Mouse (Mus musculus) intestine, embryonic 16.5 days (tissue): Measurements from ENCODE around the gene Kansl1l. TPM values are rescaled to one million over a fixed set of nuclear protein-coding genes. Genes with fewer than 3 reads are reported as not detected.

Experiments used
- ATAC-seq: fragments of 200-750 bp; cut with Nextera tagmentation; 2 replicates; pipeline ENCODE4 v1.8.0; 2017; ENCODE audit warnings: moderate TSS enrichment, moderate library complexity
- H3K27ac ChIP-seq: fragments of 300-500 bp; sonication (generic); 2 replicates; pipeline ENCODE4 v1.5.1; 2014; ENCODE audit warnings: mild to moderate bottlenecking, low read length
- H3K27me3 ChIP-seq: fragments of 300-500 bp; sonication (generic); replicated peaks from 2 replicates; pipeline ENCODE4 v1.6.1; 2014; ENCODE audit warnings: low read length, control low read depth, mixed read lengths; ENCODE audit not compliant: control insufficient read depth, insufficient read depth
- H3K36me3 ChIP-seq: fragments of 300-500 bp; sonication (generic); 2 replicates; pipeline ENCODE4 v1.6.1; 2014; ENCODE audit warnings: low read length, control low read depth; ENCODE audit not compliant: control insufficient read depth, insufficient read depth
- H3K4me1 ChIP-seq: fragments of 300-500 bp; sonication (generic); 2 replicates; pipeline ENCODE4 v1.6.1; 2014; ENCODE audit warnings: low read length, control low read depth, mixed read lengths; ENCODE audit not compliant: control insufficient read depth, insufficient read depth
- H3K4me2 ChIP-seq: fragments of 300-500 bp; sonication (generic); 2 replicates; pipeline ENCODE4 v1.6.1; 2014; ENCODE audit warnings: low read depth, low read length, control low read depth
- H3K4me3 ChIP-seq: fragments of 300-500 bp; sonication (generic); 2 replicates; pipeline ENCODE4 v1.5.1; 2014; ENCODE audit warnings: mild to moderate bottlenecking, low read length
- H3K9ac ChIP-seq: fragments of 300-500 bp; sonication (generic); 2 replicates; pipeline ENCODE4 v1.6.1; 2014; ENCODE audit warnings: low read depth, low read length
- H3K9me3 ChIP-seq: fragments of 300-500 bp; sonication (generic); 2 replicates; pipeline ENCODE4 v1.6.1; 2016; ENCODE audit warnings: low read length, control low read depth; ENCODE audit not compliant: control insufficient read depth
- WGBS: fragments of 180-500 bp; shearing (Covaris S2); extraction: QIAGEN DNeasy Blood & Tissue Kit; methylation state at CpG from one replicate; pipeline ENCODE4 v1.1.7; 2014; 5-methylcytosine and 5-hydroxymethylcytosine counted together
- polyA plus RNA-seq: library from polyadenylated mRNA; unstranded; fragments of >200 nt; fragmentation: Nextera tagmentation; extraction: Ambion mirVana; gene quantifications from 2 replicates; pipeline ENCODE4 v1.2.1, GENCODE M21; 2015

Gene Kansl1l
- polyA plus RNA-seq, 1 experiment from 2014 or later: 8.8 TPM

DNA sequence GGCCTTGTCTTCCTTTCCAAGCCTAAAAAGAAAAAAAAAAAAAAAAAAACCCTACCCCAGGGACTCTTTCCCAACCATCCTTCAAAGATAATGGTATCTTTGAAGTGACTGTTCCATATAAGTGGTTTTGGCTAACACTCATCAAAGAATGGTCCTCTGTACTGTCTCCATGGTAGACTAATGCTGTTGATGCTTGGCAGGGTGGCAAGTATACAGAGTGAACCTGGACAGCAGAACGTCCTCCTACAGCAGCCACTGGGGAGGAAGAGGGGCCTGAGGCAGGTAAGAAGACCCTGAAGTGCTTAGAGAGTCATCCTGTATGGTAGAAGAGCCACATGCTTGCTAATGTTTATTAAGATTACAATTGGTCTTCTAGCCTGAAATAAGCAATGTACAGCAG lies 125.1 kb downstream of the Kansl1l start:
- Histone ChIP-seq H3K9me3 (no peaks in the 10 kb centered on the region), H3K4me2 (no peak overlapping the region)
- WGBS: 69% methylated on average over 1 of the region's 1 CpGs

DNA sequence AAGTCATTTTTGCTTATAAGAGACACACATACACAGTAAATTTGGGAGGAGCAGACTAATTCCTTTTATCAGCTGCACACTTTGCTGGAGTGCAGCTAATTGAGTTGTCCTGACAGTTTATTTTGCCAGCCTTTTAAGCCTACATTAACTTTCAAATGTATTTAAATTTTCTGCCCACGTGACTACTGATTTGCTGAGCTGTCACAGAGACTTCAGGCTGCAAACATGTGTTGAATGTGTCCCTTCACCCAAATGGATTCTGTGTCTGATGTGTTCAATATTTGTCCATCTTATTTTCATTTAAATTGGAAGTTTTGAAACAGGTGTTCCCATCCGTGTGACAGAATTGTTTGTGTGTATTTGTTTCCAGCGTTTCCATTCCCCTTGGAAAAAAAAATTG lies 125.6 kb downstream of the Kansl1l start:
- H3K27me3 ChIP-seq: no peaks in the 10 kb centered on the region
- 71% methylated on average over 3 of the region's 3 CpGs for WGBS
- ATAC-seq: no peak
- no peak overlapping the region for H3K9ac ChIP-seq
- H3K4me1 ChIP-seq: no peaks in the 10 kb centered on the region
- H3K4me2 ChIP-seq: no peak overlapping the region
- H3K36me3 ChIP-seq: no peaks in the 10 kb centered on the region
- no peak overlapping the region for H3K27ac ChIP-seq
- H3K9me3 ChIP-seq: no peaks in the 10 kb centered on the region
- no peak overlapping the region for H3K4me3 ChIP-seq

More for the DNA sequence above, 125.1 kb downstream of the Kansl1l start:
- H3K36me3 ChIP-seq: no peaks in the 10 kb centered on the region
- H3K27ac ChIP-seq: no peak overlapping the region
- no peak overlapping the region for H3K4me3 ChIP-seq
- no peak overlapping the region for H3K9ac ChIP-seq
- ATAC-seq: no peak
- H3K4me1 ChIP-seq: no peaks in the 10 kb centered on the region
- H3K27me3 ChIP-seq: no peaks in the 10 kb centered on the region

DNA sequence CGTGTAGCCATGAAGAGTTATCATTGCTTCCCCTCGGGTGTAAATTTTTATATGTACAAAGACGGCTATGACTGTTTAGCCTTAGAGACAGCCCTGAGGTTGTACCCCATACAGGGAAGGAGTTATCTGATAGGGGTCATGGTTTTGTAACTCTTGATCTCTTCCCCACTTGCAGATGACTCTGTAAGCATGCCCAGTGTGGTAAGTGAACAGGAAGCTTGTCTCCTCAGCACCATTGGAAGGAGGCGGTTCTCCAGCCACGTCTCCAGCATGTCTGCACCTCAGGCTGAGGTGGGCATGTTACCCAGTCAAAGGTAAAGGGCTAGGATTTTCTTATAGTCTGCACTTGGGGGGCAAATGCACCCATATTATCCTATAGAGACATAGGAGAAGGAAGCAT lies 134.4 kb downstream of the Kansl1l start:
- Histone ChIP-seq H3K27ac (no peak overlapping the region), H3K4me1 (no peaks in the 10 kb centered on the region), H3K4me2 (no peak overlapping the region), H3K36me3 (no peaks in the 10 kb centered on the region), H3K27me3 (no peaks in the 10 kb centered on the region), H3K9me3 (no peaks in the 10 kb centered on the region), H3K4me3 (no peak overlapping the region), H3K9ac (no peak overlapping the region)
- 89% methylated on average over 5 of the region's 5 CpGs for WGBS
- no peak for ATAC-seq

DNA sequence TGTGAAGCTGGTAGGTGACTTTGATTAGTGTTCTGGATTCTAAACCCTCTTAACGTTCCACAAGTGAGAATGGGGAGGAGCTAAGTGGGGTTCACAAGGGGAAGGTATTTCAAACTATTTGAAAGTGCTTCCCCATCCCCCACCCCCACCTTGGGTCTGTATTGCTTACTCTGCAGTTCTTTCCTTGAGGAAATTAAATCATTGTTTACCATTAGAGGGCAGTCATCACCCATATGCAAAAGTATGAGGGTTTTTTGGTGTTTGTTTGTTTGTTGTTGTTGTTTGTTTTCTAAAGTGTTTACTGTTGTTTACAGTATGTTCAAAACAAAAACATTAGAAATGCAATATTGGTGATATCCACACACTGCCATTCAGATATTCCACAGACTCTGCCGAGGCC lies 138.7 kb downstream of the Kansl1l start:
- 35% methylated on average over 2 of the region's 2 CpGs for WGBS
- H3K9ac ChIP-seq: no peak overlapping the region
- no peaks in the 10 kb centered on the region for H3K9me3 ChIP-seq
- H3K36me3 ChIP-seq: no peaks in the 10 kb centered on the region
- H3K4me2 ChIP-seq: no peak overlapping the region
- H3K4me3 ChIP-seq: no peak overlapping the region
- H3K4me1 ChIP-seq: no peaks in the 10 kb centered on the region
- no peak overlapping the region for H3K27ac ChIP-seq
- no peak for ATAC-seq
- H3K27me3 ChIP-seq: no peaks in the 10 kb centered on the region

DNA sequence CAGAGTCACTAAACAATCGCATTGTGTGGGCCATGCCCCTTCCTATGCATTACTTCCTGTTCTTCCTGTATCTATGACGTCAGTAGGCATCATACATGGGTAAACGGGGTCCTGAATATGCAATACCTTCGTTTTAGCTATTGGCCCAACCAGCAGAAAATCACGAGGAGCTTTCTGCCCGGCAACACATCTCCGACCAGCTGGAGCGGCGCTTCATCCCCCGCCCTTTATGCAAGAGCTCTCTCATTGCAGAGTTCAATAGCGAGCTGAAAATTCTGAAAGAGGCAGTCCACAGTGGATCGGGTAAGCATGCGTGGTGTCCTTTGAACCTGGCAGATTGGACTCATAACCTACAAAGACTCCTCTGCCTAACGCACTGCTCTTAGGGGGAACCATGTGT lies 139.4 kb downstream of the Kansl1l start:
- ATAC-seq: no peak
- no peak overlapping the region for H3K4me3 ChIP-seq
- WGBS: 79% methylated on average over 14 of the region's 14 CpGs
- no peaks in the 10 kb centered on the region for H3K4me1 ChIP-seq
- no peaks in the 10 kb centered on the region for H3K27me3 ChIP-seq
- no peak overlapping the region for H3K9ac ChIP-seq
- no peaks in the 10 kb centered on the region for H3K9me3 ChIP-seq
- H3K4me2 ChIP-seq: no peak overlapping the region
- no peak overlapping the region for H3K27ac ChIP-seq
- H3K36me3 ChIP-seq: no peaks in the 10 kb centered on the region

DNA sequence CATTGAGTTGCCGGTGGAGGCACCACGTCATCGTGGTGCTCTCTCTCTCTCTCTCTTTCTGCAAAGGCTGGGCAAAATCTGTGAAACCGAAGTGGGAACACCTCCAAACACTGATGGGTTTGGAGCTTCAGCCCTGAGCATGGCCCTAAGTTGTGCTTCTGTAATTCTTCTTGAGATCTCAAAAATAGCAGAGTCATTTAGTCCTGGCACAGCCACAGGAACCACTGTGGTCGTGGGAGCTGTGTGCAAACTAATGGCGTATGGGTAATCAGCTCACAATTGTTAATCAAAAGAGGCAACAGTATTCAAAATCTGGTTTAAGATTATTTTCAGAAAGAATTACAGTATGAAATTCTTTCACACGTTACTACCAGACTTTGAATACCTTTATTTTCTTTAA lies 144.6 kb downstream of the Kansl1l start:
- Histone ChIP-seq H3K9me3 (no peaks in the 10 kb centered on the region), H3K4me3 (no peak overlapping the region), H3K9ac (no peak overlapping the region), H3K36me3 (no peaks in the 10 kb centered on the region), H3K27ac (no peak overlapping the region), H3K4me2 (no peak overlapping the region), H3K4me1 (no peaks in the 10 kb centered on the region), H3K27me3 (no peaks in the 10 kb centered on the region)
- 81% methylated on average over 7 of the region's 7 CpGs for WGBS
- no peak for ATAC-seq

DNA sequence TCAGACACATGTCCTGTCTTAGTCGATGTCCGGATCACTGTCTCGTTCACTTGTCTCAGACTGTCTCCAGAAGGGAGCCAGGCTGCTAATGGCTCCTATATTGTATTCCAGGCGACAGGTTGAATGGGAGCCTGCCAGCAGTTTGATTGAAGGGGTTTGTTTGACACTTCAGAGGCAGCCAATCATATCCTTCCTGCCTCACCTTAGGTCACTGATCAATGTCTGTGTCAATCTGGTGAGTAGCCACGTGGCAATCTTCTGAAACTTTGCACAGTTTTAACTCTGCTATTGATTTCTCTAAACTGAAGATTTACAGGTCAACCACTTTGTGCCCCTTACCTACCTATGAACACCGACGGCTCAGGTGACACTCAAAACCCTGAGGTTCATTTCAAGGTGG lies 145.9 kb downstream of the Kansl1l start:
- no peak for ATAC-seq
- 64% methylated on average over 7 of the region's 7 CpGs for WGBS
- Histone ChIP-seq H3K9me3 (no peaks in the 10 kb centered on the region), H3K9ac (no peak overlapping the region), H3K36me3 (no peaks in the 10 kb centered on the region), H3K27me3 (no peaks in the 10 kb centered on the region), H3K4me1 (no peaks in the 10 kb centered on the region), H3K4me3 (no peak overlapping the region), H3K4me2 (no peak overlapping the region), H3K27ac (no peak overlapping the region)

Other genes with a start within 250 kb of the Kansl1l start
- gene Rpe, start 116.7 kb downstream of the Kansl1l start, polyA plus RNA-seq: 69.9 and 74.8 TPM in 2 replicates
- 309 and 355 TPM in 2 replicates for gene Acadl, start 45.7 kb upstream of the Kansl1l start, polyA plus RNA-seq
- 12.7 TPM in 2 replicates for gene Myl1, start 127.8 kb upstream of the Kansl1l start, polyA plus RNA-seq
- 56.5 and 59.8 TPM in 2 replicates for gene Lancl1, start 221.3 kb upstream of the Kansl1l start, polyA plus RNA-seq